Mouse (Mus musculus): ENCODE data around the gene Gclc. TPM values are rescaled to one million over a fixed set of nuclear protein-coding genes. Genes with fewer than 3 reads are reported as not detected.

The Gclc gene
- polyA plus RNA-seq, 1 experiment from 2014 or later = 15.2 TPM

GRCm38 (mm10) chr9:77828531-77828965, 74.2 kb downstream of the Gclc start:
- WGBS = 63% methylated on average over 7 of the region's 7 CpGs
- Histone ChIP-seq H3K4me2 (no peak overlapping the region), H3K36me3 (no peaks in the 10 kb centered on the region), H3K9ac (replicated peaks) (no peak overlapping the region), H3K4me1 (peaks cover 6% of the 10 kb centered on the region; the same call in 1 of the 2 replicates), H3K27me3 (replicated peaks) (no peaks in the 10 kb centered on the region), H3K9me3 (replicated peaks) (no peaks in the 10 kb centered on the region), H3K4me3 (replicated peaks) (no peak overlapping the region), H3K27ac (replicated peaks) (no peak overlapping the region)
- no peak for ATAC-seq (ENCODE audit: low FRiP score)

GRCm38 (mm10) chr9:77834259-77834993, 80.1 kb downstream of the Gclc start:
- no peak for ATAC-seq (ENCODE audit: low FRiP score)
- Histone ChIP-seq H3K27me3 (replicated peaks) (no peaks in the 10 kb centered on the region), H3K4me3 (replicated peaks) (no peak overlapping the region), H3K9me3 (replicated peaks) (no peaks in the 10 kb centered on the region), H3K9ac (replicated peaks) (no peak overlapping the region), H3K36me3 (no peaks in the 10 kb centered on the region), H3K27ac (replicated peaks) (no peak overlapping the region), H3K4me2 (no peak overlapping the region), H3K4me1 (no peaks in the 10 kb centered on the region)
- WGBS = 73% methylated on average over 9 of the region's 9 CpGs

- Histone ChIP-seq H3K27me3 (replicated peaks) (no peaks in the 10 kb centered on the region), H3K27ac (replicated peaks) (no peak overlapping the region), H3K4me3 (replicated peaks) (no peak overlapping the region), H3K9ac (replicated peaks) (no peak overlapping the region), H3K36me3 (no peaks in the 10 kb centered on the region), H3K4me1 (no peaks in the 10 kb centered on the region), H3K9me3 (replicated peaks) (no peaks in the 10 kb centered on the region), H3K4me2 (no peak overlapping the region)
- 87% methylated on average over 6 of the region's 6 CpGs for WGBS
- no peak for ATAC-seq (ENCODE audit: low FRiP score)
Measured at GRCm38 (mm10) chr9:77835122-77835521, 80.8 kb downstream of the Gclc start.

- Histone ChIP-seq H3K4me2 (no peak overlapping the region), H3K4me3 (replicated peaks) (no peak overlapping the region), H3K27ac (replicated peaks) (no peak overlapping the region), H3K9ac (replicated peaks) (no peak overlapping the region), H3K36me3 (no peaks in the 10 kb centered on the region), H3K4me1 (no peaks in the 10 kb centered on the region), H3K27me3 (replicated peaks) (no peaks in the 10 kb centered on the region), H3K9me3 (replicated peaks) (no peaks in the 10 kb centered on the region)
- WGBS = 89% methylated on average over 1 of the region's 1 CpGs
- ATAC-seq (ENCODE audit: low FRiP score) = no peak
Measured at GRCm38 (mm10) chr9:77835756-77836155, 81.4 kb downstream of the Gclc start.

GRCm38 (mm10) chr9:77838586-77838985, 84.3 kb downstream of the Gclc start:
- H3K9ac ChIP-seq (replicated peaks) = no peak overlapping the region

More at GRCm38 (mm10) chr9:77838586-77838985, 84.3 kb downstream of the Gclc start:
- ATAC-seq (ENCODE audit: low FRiP score) = no peak
- Histone ChIP-seq H3K27me3 (replicated peaks) (no peaks in the 10 kb centered on the region), H3K9me3 (replicated peaks) (no peaks in the 10 kb centered on the region), H3K36me3 (no peaks in the 10 kb centered on the region), H3K4me2 (no peak overlapping the region), H3K27ac (replicated peaks) (no peak overlapping the region), H3K4me1 (no peaks in the 10 kb centered on the region), H3K4me3 (replicated peaks) (no peak overlapping the region)
- WGBS = 86% methylated on average over 5 of the region's 5 CpGs

Other genes with a start within 250 kb of the Gclc start
- 4.8 and 8.6 TPM in 2 replicates for gene Lrrc1, start 209.7 kb upstream of the Gclc start, polyA plus RNA-seq (2015; fragmentation: Nextera tagmentation; extraction: Ambion mirVana)
- 1.0 and 1.2 TPM in 2 replicates for gene Klhl31, start 118.0 kb upstream of the Gclc start, polyA plus RNA-seq (2015; fragmentation: Nextera tagmentation; extraction: Ambion mirVana)
- 61.8 and 70.4 TPM in 2 replicates for gene Elovl5, start 162.8 kb downstream of the Gclc start, polyA plus RNA-seq (2015; fragmentation: Nextera tagmentation; extraction: Ambion mirVana)

Data from neural tube, embryonic 15.5 days (tissue).